Mouse (Mus musculus): ENCODE results near the gene Car6.

GRCm38 (mm10) chr4:150193915-150194314 is 7.2 kb downstream of the Car6 start:
- TF ChIP-seq CHD2 (IDR thresholded peaks at IDR 0.05; ENCODE audit: low read length) (no peak), ZMIZ1 (IDR thresholded peaks at IDR 0.05; ENCODE audit: low read depth, low read length) (no peak), POLR2A (IDR thresholded peaks at IDR 0.05; ENCODE audit: low read depth, low read length) (no peak), TBP (conservative IDR thresholded peaks at IDR 0.05; ENCODE audit: low read depth, low read length) (no peak), SMC3 (IDR thresholded peaks at IDR 0.05; ENCODE audit: low read depth, low read length) (peak; percentile 79), CTCF (conservative IDR thresholded peaks at IDR 0.05 in 1 of 2, IDR thresholded peaks at IDR 0.05 in 1 of 2; ENCODE audit: low read depth in 2 of 2, low read length in 2 of 2) (peak; percentile 89 to 93), USF1 (IDR thresholded peaks at IDR 0.05; ENCODE audit: low read depth, low read length) (no peak)
